Mouse (Mus musculus): Measurements from ENCODE around the gene Adra1b. TPM values are rescaled to one million over a fixed set of nuclear protein-coding genes. Genes with fewer than 3 reads are reported as not detected.

Gene Adra1b
- polyA plus RNA-seq, 1 experiment from 2014 or later: 3.9 TPM

DNA sequence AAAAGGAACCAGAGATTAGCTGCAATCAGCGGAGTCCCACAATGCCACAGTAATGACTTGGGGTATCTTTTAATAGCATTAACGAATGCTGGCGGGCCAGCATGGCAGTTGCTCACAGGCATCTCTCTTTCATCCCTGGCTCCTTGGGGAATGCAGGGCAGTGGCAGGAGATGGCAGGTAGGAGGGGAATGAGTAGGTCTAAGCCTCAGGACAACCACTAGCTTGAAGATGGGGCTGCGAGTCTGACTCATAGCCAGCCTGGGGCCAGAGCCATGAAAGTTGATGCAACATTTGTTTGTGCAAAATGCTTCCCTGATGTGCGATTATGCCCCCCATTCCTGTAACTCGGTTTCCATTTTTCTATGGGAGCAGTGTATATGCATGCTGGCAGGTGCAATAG lies 25.2 kb upstream of the Adra1b start:
- Histone ChIP-seq H3K27me3 (no peaks in the 10 kb centered on the region), H3K4me2 (no peak overlapping the region), H3K36me3 (no peaks in the 10 kb centered on the region), H3K4me3 (no peak overlapping the region), H3K27ac (replicated peaks) (no peak overlapping the region), H3K4me1 (replicated peaks) (peaks cover 8% of the 10 kb centered on the region; the same call in 1 of the 2 replicates), H3K9ac (no peak overlapping the region), H3K9me3 (no peaks in the 10 kb centered on the region)
- WGBS: 41% methylated on average over 6 of the region's 6 CpGs
- ATAC-seq (ENCODE audit: low read depth): no peak

DNA sequence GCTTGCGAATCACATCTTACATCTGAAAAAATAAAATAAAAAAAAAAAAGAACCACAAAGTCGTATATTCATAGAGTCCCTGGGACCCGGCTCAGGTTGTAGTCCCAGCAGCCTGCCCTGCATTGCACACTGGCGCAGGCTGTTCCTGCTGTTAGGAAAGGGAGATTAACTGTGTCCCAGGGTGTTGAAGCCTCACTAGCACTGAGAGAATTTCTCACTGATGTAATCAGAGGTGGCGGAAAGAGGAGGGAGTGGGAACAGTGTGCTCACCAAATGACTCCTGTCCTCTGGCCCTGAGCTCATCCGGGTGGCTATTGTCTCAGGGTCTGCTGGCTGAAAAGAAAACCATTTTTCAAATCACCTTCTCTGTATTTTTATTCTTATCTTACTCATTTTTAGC lies 24.6 kb upstream of the Adra1b start:
- H3K4me2 ChIP-seq: no peak overlapping the region
- no peaks in the 10 kb centered on the region for H3K9me3 ChIP-seq
- no peak for ATAC-seq (ENCODE audit: low read depth)
- H3K27ac ChIP-seq (replicated peaks): no peak overlapping the region
- WGBS: 44% methylated on average over 6 of the region's 6 CpGs
- H3K4me1 ChIP-seq (replicated peaks): peaks cover 8% of the 10 kb centered on the region; the same call in 1 of the 2 replicates
- no peak overlapping the region for H3K4me3 ChIP-seq
- no peak overlapping the region for H3K9ac ChIP-seq
- H3K27me3 ChIP-seq: no peaks in the 10 kb centered on the region
- no peaks in the 10 kb centered on the region for H3K36me3 ChIP-seq

DNA sequence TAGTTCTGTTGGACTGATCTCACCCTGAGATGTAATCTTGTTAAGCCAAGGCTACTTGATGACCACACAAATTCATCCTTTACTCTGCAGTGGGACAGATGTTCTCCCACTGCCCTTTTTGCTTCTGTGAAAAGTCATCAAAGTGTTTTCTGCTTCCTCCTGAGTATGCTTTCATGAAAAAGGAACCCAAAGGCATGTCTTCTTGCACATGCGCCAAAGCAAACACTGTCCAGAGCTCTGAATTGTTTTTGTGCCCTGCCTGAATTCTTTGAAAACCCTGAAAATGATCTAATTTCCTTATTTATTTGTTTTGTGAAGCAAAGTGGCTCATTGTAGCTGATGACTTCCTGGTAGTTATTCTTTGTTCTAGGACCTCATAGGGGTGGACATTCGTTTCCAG lies 20.7 kb upstream of the Adra1b start:
- no peak for ATAC-seq (ENCODE audit: low read depth)
- no peak overlapping the region for H3K9ac ChIP-seq
- H3K4me1 ChIP-seq (replicated peaks): peaks cover 8% of the 10 kb centered on the region; the same call in 1 of the 2 replicates
- H3K4me3 ChIP-seq: no peak overlapping the region
- no peak overlapping the region for H3K27ac ChIP-seq (replicated peaks)
- H3K36me3 ChIP-seq: no peaks in the 10 kb centered on the region
- no peaks in the 10 kb centered on the region for H3K27me3 ChIP-seq
- H3K4me2 ChIP-seq: no peak overlapping the region
- WGBS: 72% methylated on average over 2 of the region's 2 CpGs
- H3K9me3 ChIP-seq: no peaks in the 10 kb centered on the region

DNA sequence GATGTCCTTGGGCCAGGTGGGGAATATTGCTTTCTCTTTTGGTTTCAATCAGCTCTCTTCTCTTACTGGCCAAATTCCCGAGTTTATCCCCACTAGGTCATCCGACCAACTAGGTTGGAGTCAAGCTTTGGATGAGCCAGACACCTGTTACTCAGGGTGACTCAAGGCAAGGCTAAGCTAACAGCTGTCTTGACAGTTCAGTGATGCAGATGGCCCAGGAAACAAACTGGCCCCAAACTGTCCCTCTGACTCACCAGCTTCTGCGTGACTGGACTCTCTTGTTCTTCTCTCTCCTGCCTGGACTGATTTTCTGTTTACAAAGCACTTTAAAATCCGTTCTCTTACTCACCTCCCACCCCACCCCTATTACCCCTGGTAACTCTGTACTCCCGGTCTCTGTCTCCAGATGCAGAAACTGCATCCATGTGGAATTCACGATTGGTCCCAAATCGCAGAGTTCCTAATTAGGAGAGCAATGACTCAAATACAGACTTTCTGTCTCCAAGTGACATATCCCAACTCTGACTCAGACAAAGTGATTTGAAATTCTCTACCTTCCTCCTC lies 18.6 kb upstream of the Adra1b start:
- ATAC-seq (ENCODE audit: low read depth): no peak
- H3K36me3 ChIP-seq: no peaks in the 10 kb centered on the region
- no peaks in the 10 kb centered on the region for H3K9me3 ChIP-seq
- H3K4me3 ChIP-seq: no peak overlapping the region
- H3K4me1 ChIP-seq (replicated peaks): no peaks in the 10 kb centered on the region
- no peaks in the 10 kb centered on the region for H3K27me3 ChIP-seq
- no peak overlapping the region for H3K27ac ChIP-seq (replicated peaks)
- no peak overlapping the region for H3K4me2 ChIP-seq
- WGBS: 83% methylated on average over 7 of the region's 7 CpGs
- no peak overlapping the region for H3K9ac ChIP-seq

DNA sequence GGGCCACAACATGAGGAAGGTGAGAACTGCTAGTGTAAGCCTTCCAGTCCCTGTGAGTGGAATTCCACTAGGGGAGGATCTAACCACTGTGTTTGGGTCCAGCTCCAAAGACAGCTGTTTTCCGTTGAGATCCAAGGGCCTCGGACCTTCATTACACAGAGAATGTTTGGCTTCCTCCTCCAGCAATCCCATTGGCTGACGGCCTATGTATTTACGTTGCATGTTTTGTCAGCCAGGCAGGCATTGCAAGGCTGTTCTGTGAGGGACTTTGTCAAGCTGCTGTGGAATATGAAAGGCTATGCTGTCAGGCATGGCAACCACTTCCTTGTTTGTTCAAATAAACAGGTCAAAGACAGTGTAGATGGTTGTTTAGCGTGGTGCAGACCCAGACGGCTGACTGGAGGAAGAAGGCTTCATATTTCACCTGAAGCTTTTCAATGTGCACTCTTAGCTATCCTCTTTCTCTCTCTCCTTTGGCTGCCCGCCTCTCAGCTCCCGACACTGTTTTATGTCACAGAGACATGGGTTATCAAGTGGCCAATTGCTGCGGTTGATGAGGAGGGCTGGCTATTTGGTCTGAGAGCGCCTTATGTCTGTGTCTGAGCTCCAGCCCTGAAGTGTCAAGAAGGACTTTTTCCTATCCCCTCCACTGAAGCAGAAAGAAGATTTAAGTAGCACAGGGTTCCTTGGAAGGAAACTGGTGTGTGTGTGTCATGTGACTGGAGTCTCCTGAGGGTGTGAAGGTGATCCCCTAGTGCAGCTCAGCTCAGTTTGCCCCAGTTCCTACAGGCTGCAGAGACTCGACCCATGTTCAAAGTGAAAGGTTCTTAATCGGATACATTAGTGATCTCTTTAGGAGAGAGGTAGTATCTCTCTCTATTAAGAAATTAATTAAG lies 13.8 kb upstream of the Adra1b start:
- H3K9ac ChIP-seq: no peak overlapping the region
- no peak overlapping the region for H3K4me3 ChIP-seq
- ATAC-seq (ENCODE audit: low read depth): no peak
- H3K4me1 ChIP-seq (replicated peaks): no peaks in the 10 kb centered on the region
- H3K36me3 ChIP-seq: no peaks in the 10 kb centered on the region
- H3K4me2 ChIP-seq: no peak overlapping the region
- 75% methylated on average over 12 of the region's 12 CpGs for WGBS
- no peaks in the 10 kb centered on the region for H3K27me3 ChIP-seq
- no peak overlapping the region for H3K27ac ChIP-seq (replicated peaks)
- no peaks in the 10 kb centered on the region for H3K9me3 ChIP-seq

DNA sequence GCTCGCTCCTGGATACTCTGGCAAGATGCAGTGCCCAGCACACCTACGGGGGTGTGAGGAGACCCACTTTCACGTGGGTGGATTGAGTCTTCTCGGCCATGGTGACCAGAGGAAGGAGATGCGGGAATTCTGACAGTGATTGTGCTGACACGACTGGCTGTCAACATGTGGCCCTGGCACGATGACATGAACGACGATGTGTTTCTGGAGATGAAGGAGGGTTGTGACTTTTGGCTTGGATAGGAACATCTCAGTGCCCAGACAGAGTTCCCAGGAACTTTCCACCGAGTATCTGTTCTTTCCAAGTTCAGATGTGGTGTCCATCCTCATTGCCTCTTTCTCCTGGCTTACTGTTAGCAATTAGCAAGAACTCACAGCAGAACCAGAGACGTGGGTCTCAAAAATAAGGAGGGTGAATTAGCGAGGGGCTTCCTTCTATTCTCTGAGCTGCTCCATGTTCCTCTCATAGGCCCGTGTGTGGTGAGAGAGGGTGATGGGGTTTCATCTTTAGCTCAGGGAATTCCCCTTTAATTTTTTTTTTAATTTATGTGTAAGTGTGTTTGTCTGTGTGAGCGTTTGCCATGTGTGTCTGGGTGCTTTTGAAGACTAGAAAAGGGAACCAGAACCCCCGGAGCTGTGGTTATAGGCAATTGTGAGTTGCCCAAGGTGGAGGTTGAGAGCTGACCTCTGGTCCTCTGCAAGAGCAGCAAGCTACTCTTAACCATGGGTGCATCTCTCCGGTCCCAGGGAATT lies 11.3 kb upstream of the Adra1b start:
- H3K27me3 ChIP-seq: no peaks in the 10 kb centered on the region
- 87% methylated on average over 16 of the region's 16 CpGs for WGBS
- no peak for ATAC-seq (ENCODE audit: low read depth)

DNA sequence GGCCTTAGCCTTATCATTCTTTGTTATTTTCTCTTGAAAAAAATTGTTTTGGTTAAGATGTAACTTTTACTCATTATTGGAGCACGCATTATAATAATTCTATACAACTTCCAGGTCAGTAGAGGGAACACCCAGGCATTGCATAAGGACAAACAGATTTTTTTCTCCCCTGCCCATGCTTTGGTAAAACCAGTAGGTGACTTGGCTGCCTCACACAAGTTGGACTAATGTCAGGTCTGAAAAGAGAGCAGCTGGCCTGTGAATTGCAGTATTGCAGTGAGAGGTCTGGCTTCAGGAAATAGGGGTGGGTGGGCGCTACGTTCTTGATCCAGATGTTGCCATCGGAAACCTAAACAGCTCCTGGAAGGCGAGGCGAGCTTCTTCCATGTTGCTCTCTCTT lies 10.6 kb upstream of the Adra1b start:
- no peak overlapping the region for H3K9ac ChIP-seq
- no peaks in the 10 kb centered on the region for H3K36me3 ChIP-seq
- H3K27me3 ChIP-seq: no peaks in the 10 kb centered on the region
- ATAC-seq (ENCODE audit: low read depth): no peak
- no peaks in the 10 kb centered on the region for H3K9me3 ChIP-seq
- H3K4me1 ChIP-seq (replicated peaks): no peaks in the 10 kb centered on the region
- no peak overlapping the region for H3K27ac ChIP-seq (replicated peaks)
- no peak overlapping the region for H3K4me2 ChIP-seq
- WGBS: 89% methylated on average over 6 of the region's 6 CpGs
- no peak overlapping the region for H3K4me3 ChIP-seq

More for the DNA sequence above, 11.3 kb upstream of the Adra1b start:
- no peak overlapping the region for H3K4me3 ChIP-seq
- no peaks in the 10 kb centered on the region for H3K9me3 ChIP-seq
- no peaks in the 10 kb centered on the region for H3K4me1 ChIP-seq (replicated peaks)
- no peak overlapping the region for H3K27ac ChIP-seq (replicated peaks)
- no peaks in the 10 kb centered on the region for H3K36me3 ChIP-seq
- no peak overlapping the region for H3K4me2 ChIP-seq
- no peak overlapping the region for H3K9ac ChIP-seq

DNA sequence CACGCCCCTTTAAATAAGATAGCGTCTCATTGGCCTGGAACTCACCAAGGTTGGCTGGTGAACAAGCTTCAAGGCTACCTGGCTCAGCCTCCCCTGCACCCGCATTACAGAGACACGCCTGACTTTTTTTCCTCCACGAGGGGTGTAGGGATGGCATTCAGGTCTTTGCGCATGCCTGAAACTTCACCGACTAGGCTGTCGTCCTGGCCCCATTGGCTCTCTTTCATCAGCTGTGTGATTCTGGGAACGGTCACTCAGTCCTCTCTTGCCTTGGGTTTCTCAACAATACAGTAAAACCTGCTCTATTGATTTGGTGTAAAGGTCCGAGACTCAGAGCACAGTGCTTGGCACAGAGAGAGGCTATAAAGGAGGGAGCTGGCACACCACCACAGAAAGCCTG lies 2.3 kb upstream of the Adra1b start:
- 77% methylated on average over 10 of the region's 10 CpGs for WGBS
- Histone ChIP-seq H3K9ac (no peak overlapping the region), H3K4me2 (no peak overlapping the region), H3K27ac (replicated peaks) (no peak overlapping the region), H3K4me3 (no peak overlapping the region), H3K36me3 (no peaks in the 10 kb centered on the region), H3K4me1 (replicated peaks) (no peaks in the 10 kb centered on the region), H3K27me3 (no peaks in the 10 kb centered on the region), H3K9me3 (no peaks in the 10 kb centered on the region)
- ATAC-seq (ENCODE audit: low read depth): no peak

DNA sequence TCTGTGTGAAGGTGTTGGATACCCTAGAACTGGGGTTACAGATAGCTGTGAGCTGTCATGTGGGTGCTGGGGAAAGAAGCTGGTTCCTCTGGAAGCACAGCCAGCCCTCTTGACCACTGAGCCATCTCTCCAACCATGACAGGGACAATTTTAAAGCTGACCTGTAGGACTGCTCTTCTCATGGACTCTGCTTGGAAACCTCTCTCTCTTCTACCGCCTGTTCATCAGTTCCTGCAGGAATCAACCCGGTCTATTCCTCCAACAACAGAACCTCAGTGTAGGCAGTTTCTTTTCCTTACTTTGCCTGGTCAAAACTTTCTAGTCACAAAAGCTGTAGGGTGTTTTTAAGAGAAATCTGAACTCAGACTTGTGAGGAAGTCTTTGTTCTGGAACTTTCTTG lies 1.3 kb downstream of the Adra1b start:
- Histone ChIP-seq H3K4me3 (no peak overlapping the region), H3K36me3 (no peaks in the 10 kb centered on the region), H3K9ac (no peak overlapping the region), H3K4me2 (no peak overlapping the region), H3K27ac (replicated peaks) (no peak overlapping the region), H3K4me1 (replicated peaks) (no peaks in the 10 kb centered on the region), H3K9me3 (no peaks in the 10 kb centered on the region), H3K27me3 (no peaks in the 10 kb centered on the region)
- no peak for ATAC-seq (ENCODE audit: low read depth)
- 92% methylated on average over 2 of the region's 2 CpGs for WGBS

DNA sequence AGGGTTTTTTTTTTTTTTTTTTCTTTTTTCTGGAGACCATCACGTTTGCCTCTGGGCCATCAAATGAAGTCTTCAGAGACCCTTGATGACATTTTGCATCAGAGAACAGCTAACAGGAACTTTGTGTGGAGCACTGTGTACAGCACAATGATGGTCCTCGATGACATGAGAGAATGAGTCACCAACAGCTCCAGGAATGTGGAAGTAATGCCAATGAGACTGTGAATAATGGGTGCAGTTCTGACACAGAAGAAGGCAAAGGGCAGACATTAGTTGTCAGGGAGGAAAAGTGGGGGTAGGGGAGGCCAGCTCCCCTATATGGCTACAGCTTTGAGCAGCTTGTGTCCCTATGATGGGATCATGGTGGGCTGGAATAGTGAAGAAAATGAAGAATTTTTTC lies 5.7 kb downstream of the Adra1b start:
- H3K4me1 ChIP-seq (replicated peaks): no peaks in the 10 kb centered on the region
- H3K4me2 ChIP-seq: no peak overlapping the region
- no peak for ATAC-seq (ENCODE audit: low read depth)
- H3K27me3 ChIP-seq: no peaks in the 10 kb centered on the region
- H3K9ac ChIP-seq: no peak overlapping the region
- H3K27ac ChIP-seq (replicated peaks): no peak overlapping the region
- 54% methylated on average over 2 of the region's 2 CpGs for WGBS
- no peaks in the 10 kb centered on the region for H3K36me3 ChIP-seq
- no peaks in the 10 kb centered on the region for H3K9me3 ChIP-seq
- H3K4me3 ChIP-seq: no peak overlapping the region

DNA sequence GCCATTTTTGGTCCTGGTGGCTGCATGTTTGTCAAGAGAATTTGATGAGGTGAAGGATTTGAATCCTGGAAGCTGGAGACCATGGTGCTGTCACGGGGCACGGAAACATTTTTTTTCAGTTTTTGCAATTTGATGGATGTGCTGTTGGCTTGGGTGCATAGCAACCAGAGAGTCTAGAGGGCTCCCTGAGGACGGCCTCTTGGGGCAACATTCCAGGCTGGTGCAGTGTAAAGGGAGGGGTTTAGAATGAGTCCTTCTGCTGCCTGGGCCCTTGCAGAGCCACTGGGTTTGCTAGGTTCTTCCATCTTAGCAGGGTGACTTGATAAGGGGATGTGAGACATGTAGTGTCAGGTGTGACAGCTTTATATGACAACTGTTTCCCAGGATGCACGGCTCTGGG lies 8.5 kb downstream of the Adra1b start:
- no peak overlapping the region for H3K4me3 ChIP-seq
- no peak overlapping the region for H3K4me2 ChIP-seq
- WGBS: 75% methylated on average over 4 of the region's 4 CpGs
- no peaks in the 10 kb centered on the region for H3K36me3 ChIP-seq
- H3K27me3 ChIP-seq: no peaks in the 10 kb centered on the region
- no peak overlapping the region for H3K9ac ChIP-seq
- no peaks in the 10 kb centered on the region for H3K9me3 ChIP-seq
- 0 out of 2 replicates have a peak, but pooled peaks cover 4% of the 10 kb centered on the region for H3K4me1 ChIP-seq (replicated peaks)
- ATAC-seq (ENCODE audit: low read depth): no peak
- H3K27ac ChIP-seq (replicated peaks): no peak overlapping the region

DNA sequence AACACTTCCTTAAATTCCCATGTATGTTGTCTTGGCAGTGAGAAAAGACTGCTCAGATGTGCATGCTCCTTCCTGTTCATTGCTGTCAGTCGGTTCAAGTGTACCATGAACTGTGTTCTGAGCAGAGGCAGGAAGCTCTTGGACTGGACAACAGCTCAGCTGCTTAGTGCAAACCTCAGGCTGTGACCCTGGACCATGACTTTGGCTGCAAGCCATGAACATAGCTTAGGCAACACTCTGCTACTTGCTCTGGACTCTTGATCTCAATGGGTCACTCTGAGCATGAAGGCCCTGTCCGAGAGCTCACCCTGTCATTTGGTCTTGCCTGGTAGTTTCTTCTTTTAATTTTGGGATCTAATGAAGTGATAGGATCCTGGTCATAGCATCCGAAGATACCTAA lies 9.6 kb downstream of the Adra1b start:
- 0 out of 2 replicates have a peak, but pooled peaks cover 4% of the 10 kb centered on the region for H3K4me1 ChIP-seq (replicated peaks)

More for the DNA sequence above, 9.6 kb downstream of the Adra1b start:
- Histone ChIP-seq H3K9ac (no peak overlapping the region), H3K9me3 (no peaks in the 10 kb centered on the region), H3K36me3 (no peaks in the 10 kb centered on the region), H3K27me3 (no peaks in the 10 kb centered on the region), H3K27ac (replicated peaks) (no peak overlapping the region), H3K4me3 (no peak overlapping the region), H3K4me2 (no peak overlapping the region)
- ATAC-seq (ENCODE audit: low read depth): no peak
- 90% methylated on average over 3 of the region's 3 CpGs for WGBS
